Mouse (Mus musculus): ENCODE results near the gene Traf3ip3. TPM values are rescaled to one million over a fixed set of nuclear protein-coding genes. Genes with fewer than 3 reads are reported as not detected.

Traf3ip3 gene
- polyA plus RNA-seq, 1 experiment from 2014 or later = 2.3 TPM

- WGBS = 68% methylated on average over 1 of the region's 1 CpGs
- no peak overlapping the region for H3K4me3 ChIP-seq (ENCODE audit: low read depth, low read length)
- ATAC-seq (ENCODE audit: low FRiP score) (no peak), DNase-seq (ENCODE audit: low spot score) (no peak)
- peaks cover 3% of the 10 kb centered on the region; the same call in 1 of the 2 replicates for H3K27me3 ChIP-seq (ENCODE audit: control insufficient read depth, insufficient read depth, low read length)
- H3K4me1 ChIP-seq (replicated peaks; ENCODE audit: control insufficient read depth, insufficient read depth, low read length) = no peaks in the 10 kb centered on the region
- no peak overlapping the region for H3K4me2 ChIP-seq (replicated peaks; ENCODE audit: low read depth, low read length)
- H3K27ac ChIP-seq (ENCODE audit: low read depth, low read length) = no peak overlapping the region
- no peaks in the 10 kb centered on the region for H3K9me3 ChIP-seq (ENCODE audit: control insufficient read depth, low read length)
- no peak overlapping the region for H3K9ac ChIP-seq (ENCODE audit: low read depth, low read length)
- no peaks in the 10 kb centered on the region for H3K36me3 ChIP-seq (ENCODE audit: control insufficient read depth, insufficient read depth, low read length)
These were observed 41.9 kb downstream of the Traf3ip3 start for GRCm38 (mm10) chr1:193159613-193160012.

GRCm38 (mm10) chr1:193159163-193159562 lies 42.3 kb downstream of the Traf3ip3 start:
- Histone ChIP-seq H3K4me1 (replicated peaks; ENCODE audit: control insufficient read depth, insufficient read depth, low read length) (no peaks in the 10 kb centered on the region), H3K4me2 (replicated peaks; ENCODE audit: low read depth, low read length) (no peak overlapping the region), H3K27ac (ENCODE audit: low read depth, low read length) (no peak overlapping the region), H3K4me3 (ENCODE audit: low read depth, low read length) (no peak overlapping the region), H3K9me3 (ENCODE audit: control insufficient read depth, low read length) (no peaks in the 10 kb centered on the region), H3K27me3 (ENCODE audit: control insufficient read depth, insufficient read depth, low read length) (peaks cover 7% of the 10 kb centered on the region; the same call in 1 of the 2 replicates), H3K36me3 (ENCODE audit: control insufficient read depth, insufficient read depth, low read length) (no peaks in the 10 kb centered on the region), H3K9ac (ENCODE audit: low read depth, low read length) (no peak overlapping the region)
- ATAC-seq (ENCODE audit: low FRiP score) (no peak), DNase-seq (ENCODE audit: low spot score) (no peak)
- 58% methylated on average over 3 of the region's 3 CpGs for WGBS

- Histone ChIP-seq H3K9ac (ENCODE audit: low read depth, low read length) (no peak overlapping the region), H3K4me1 (replicated peaks; ENCODE audit: control insufficient read depth, insufficient read depth, low read length) (0 out of 2 replicates have a peak, but pooled peaks cover 2% of the 10 kb centered on the region), H3K36me3 (ENCODE audit: control insufficient read depth, insufficient read depth, low read length) (no peaks in the 10 kb centered on the region), H3K4me2 (replicated peaks; ENCODE audit: low read depth, low read length) (no peak overlapping the region), H3K27ac (ENCODE audit: low read depth, low read length) (no peak overlapping the region), H3K4me3 (ENCODE audit: low read depth, low read length) (no peak overlapping the region), H3K27me3 (ENCODE audit: control insufficient read depth, insufficient read depth, low read length) (peaks cover 28% of the 10 kb centered on the region), H3K9me3 (ENCODE audit: control insufficient read depth, low read length) (no peaks in the 10 kb centered on the region)
- ATAC-seq (ENCODE audit: low FRiP score) (no peak), DNase-seq (ENCODE audit: low spot score) (no peak)
- 73% methylated on average over 8 of the region's 8 CpGs for WGBS
These were observed 44.4 kb downstream of the Traf3ip3 start for GRCm38 (mm10) chr1:193157111-193157492.

GRCm38 (mm10) chr1:193156316-193157110 lies 45.0 kb downstream of the Traf3ip3 start:
- Histone ChIP-seq H3K4me2 (replicated peaks; ENCODE audit: low read depth, low read length) (no peak overlapping the region), H3K36me3 (ENCODE audit: control insufficient read depth, insufficient read depth, low read length) (no peaks in the 10 kb centered on the region), H3K27me3 (ENCODE audit: control insufficient read depth, insufficient read depth, low read length) (peaks cover 31% of the 10 kb centered on the region), H3K27ac (ENCODE audit: low read depth, low read length) (no peak overlapping the region), H3K4me1 (replicated peaks; ENCODE audit: control insufficient read depth, insufficient read depth, low read length) (0 out of 2 replicates have a peak, but pooled peaks cover 2% of the 10 kb centered on the region), H3K9me3 (ENCODE audit: control insufficient read depth, low read length) (no peaks in the 10 kb centered on the region), H3K4me3 (ENCODE audit: low read depth, low read length) (no peak overlapping the region), H3K9ac (ENCODE audit: low read depth, low read length) (no peak overlapping the region)
- WGBS = 81% methylated on average over 15 of the region's 15 CpGs
- ATAC-seq (ENCODE audit: low FRiP score) (no peak), DNase-seq (ENCODE audit: low spot score) (no peak)

- Histone ChIP-seq H3K4me2 (replicated peaks; ENCODE audit: low read depth, low read length) (no peak overlapping the region), H3K27me3 (ENCODE audit: control insufficient read depth, insufficient read depth, low read length) (peaks cover 31% of the 10 kb centered on the region), H3K27ac (ENCODE audit: low read depth, low read length) (no peak overlapping the region), H3K4me1 (replicated peaks; ENCODE audit: control insufficient read depth, insufficient read depth, low read length) (0 out of 2 replicates have a peak, but pooled peaks cover 3% of the 10 kb centered on the region), H3K9me3 (ENCODE audit: control insufficient read depth, low read length) (no peaks in the 10 kb centered on the region), H3K9ac (ENCODE audit: low read depth, low read length) (no peak overlapping the region), H3K36me3 (ENCODE audit: control insufficient read depth, insufficient read depth, low read length) (no peaks in the 10 kb centered on the region), H3K4me3 (ENCODE audit: low read depth, low read length) (no peak overlapping the region)
- no peak for ATAC-seq (ENCODE audit: low FRiP score)
- peak; percentile 16 for DNase-seq (ENCODE audit: low spot score)
- 21% methylated on average over 16 of the region's 16 CpGs for WGBS
These were observed 47.9 kb downstream of the Traf3ip3 start for GRCm38 (mm10) chr1:193153561-193153960.

GRCm38 (mm10) chr1:193152872-193153271 lies 48.6 kb downstream of the Traf3ip3 start, which contains the start of gene Irf6:
Gene Irf6 (plus strand): TSS chr1:193153111.
- ATAC-seq (ENCODE audit: low FRiP score) (peak; percentile 77), DNase-seq (ENCODE audit: low spot score) (peak; percentile 42)
- no peaks in the 10 kb centered on the region for H3K9me3 ChIP-seq (ENCODE audit: control insufficient read depth, low read length)
- peak within 1 kb of the TSS; percentile 33 for H3K4me2 ChIP-seq (replicated peaks; ENCODE audit: low read depth, low read length)
- under 1% methylated on average over 29 of the region's 30 CpGs for WGBS
- H3K27me3 ChIP-seq (ENCODE audit: control insufficient read depth, insufficient read depth, low read length) = peaks cover 31% of the 10 kb centered on the region
- H3K4me3 ChIP-seq (ENCODE audit: low read depth, low read length) = peak within 1 kb of the TSS; percentile 17; the same call in 1 of the 2 replicates
- H3K4me1 ChIP-seq (replicated peaks; ENCODE audit: control insufficient read depth, insufficient read depth, low read length) = 0 out of 2 replicates have a peak, but pooled peaks cover 3% of the 10 kb centered on the region
- no peaks in the 10 kb centered on the region for H3K36me3 ChIP-seq (ENCODE audit: control insufficient read depth, insufficient read depth, low read length)
- H3K27ac ChIP-seq (ENCODE audit: low read depth, low read length) = no peak within 1 kb of the TSS
- 0 out of 2 replicates have a peak within 1 kb of the TSS, but pooled peaks have one; percentile 15 for H3K9ac ChIP-seq (ENCODE audit: low read depth, low read length)

- Histone ChIP-seq H3K4me3 (ENCODE audit: low read depth, low read length) (no peak overlapping the region), H3K27me3 (ENCODE audit: control insufficient read depth, insufficient read depth, low read length) (peaks cover 31% of the 10 kb centered on the region)
- no peak for DNase-seq (ENCODE audit: low spot score)
These were observed 50.4 kb downstream of the Traf3ip3 start for GRCm38 (mm10) chr1:193151134-193151533.

GRCm38 (mm10) chr1:193149231-193149630 lies 52.3 kb downstream of the Traf3ip3 start:
- no peaks in the 10 kb centered on the region for H3K9me3 ChIP-seq (ENCODE audit: control insufficient read depth, low read length)
- H3K4me2 ChIP-seq (replicated peaks; ENCODE audit: low read depth, low read length) = no peak overlapping the region
- H3K27me3 ChIP-seq (ENCODE audit: control insufficient read depth, insufficient read depth, low read length) = peaks cover 24% of the 10 kb centered on the region
- 0 out of 2 replicates have a peak, but pooled peaks cover 3% of the 10 kb centered on the region for H3K4me1 ChIP-seq (replicated peaks; ENCODE audit: control insufficient read depth, insufficient read depth, low read length)
- no peaks in the 10 kb centered on the region for H3K36me3 ChIP-seq (ENCODE audit: control insufficient read depth, insufficient read depth, low read length)
- whole genome bisulfite sequencing = 72% methylated on average over 3 of the region's 3 CpGs
- H3K9ac ChIP-seq (ENCODE audit: low read depth, low read length) = no peak overlapping the region
- H3K27ac ChIP-seq (ENCODE audit: low read depth, low read length) = no peak overlapping the region
- DNase-seq (ENCODE audit: low spot score) = no peak
- ATAC-seq (ENCODE audit: low FRiP score) = no peak
- H3K4me3 ChIP-seq (ENCODE audit: low read depth, low read length) = no peak overlapping the region

More at GRCm38 (mm10) chr1:193151134-193151533, 50.4 kb downstream of the Traf3ip3 start:
- H3K36me3 ChIP-seq (ENCODE audit: control insufficient read depth, insufficient read depth, low read length) = no peaks in the 10 kb centered on the region
- no peak overlapping the region for H3K4me2 ChIP-seq (replicated peaks; ENCODE audit: low read depth, low read length)
- 0 out of 2 replicates have a peak, but pooled peaks cover 3% of the 10 kb centered on the region for H3K4me1 ChIP-seq (replicated peaks; ENCODE audit: control insufficient read depth, insufficient read depth, low read length)
- ATAC-seq (ENCODE audit: low FRiP score) = 0 out of 2 replicates have a peak, but pooled peaks have one; percentile 27
- no peak overlapping the region for H3K9ac ChIP-seq (ENCODE audit: low read depth, low read length)
- 48% methylated on average over 7 of the region's 7 CpGs for whole genome bisulfite sequencing
- no peaks in the 10 kb centered on the region for H3K9me3 ChIP-seq (ENCODE audit: control insufficient read depth, low read length)
- no peak overlapping the region for H3K27ac ChIP-seq (ENCODE audit: low read depth, low read length)

Measured in hindbrain, embryonic 11.5 days (tissue).